Mouse (Mus musculus): ENCODE measurements around the gene Myb. TPM values are rescaled to one million over a fixed set of nuclear protein-coding genes. Genes with fewer than 3 reads are reported as not detected.

The Myb gene
- polyA plus RNA-seq, 1 experiment from 2014 or later, result 2.0 TPM

DNA sequence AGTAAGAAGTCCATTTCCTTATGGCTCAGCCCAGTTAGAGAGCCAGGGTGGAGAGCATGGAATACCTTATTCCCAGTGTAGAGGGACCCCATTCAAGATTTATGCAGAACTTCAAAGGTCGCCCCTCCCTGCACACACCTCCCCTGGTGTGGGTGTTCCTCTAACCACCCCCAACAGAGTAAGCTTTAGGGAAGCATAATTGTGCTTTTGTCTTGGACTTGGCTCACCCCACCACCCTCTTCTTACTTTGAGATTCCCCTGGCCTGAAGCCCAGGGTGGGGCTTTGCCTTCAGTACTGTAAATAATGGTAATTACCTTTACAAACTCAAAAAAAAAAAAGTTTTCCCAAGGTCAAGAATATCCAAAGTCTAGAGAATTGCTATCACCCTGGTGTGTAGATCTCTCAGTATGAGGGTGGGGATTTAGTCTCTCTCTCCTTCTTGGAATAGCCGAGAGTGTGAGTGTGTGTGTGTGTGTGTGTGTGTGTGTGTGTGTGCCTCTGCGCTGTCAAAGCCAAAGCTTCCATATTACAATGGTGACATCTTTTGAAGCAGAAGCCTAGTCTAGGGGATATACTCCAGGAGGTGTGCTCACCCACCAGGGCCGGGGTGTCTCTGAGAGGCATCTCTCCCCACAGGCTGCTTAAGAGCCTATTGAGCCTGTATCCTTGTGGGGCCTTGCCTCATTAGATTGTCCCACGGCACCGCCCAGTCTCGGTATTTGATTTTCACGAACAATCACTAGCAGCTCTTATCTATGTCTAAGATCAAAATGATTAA is 69.7 kb downstream of the Myb start:
- no peaks in the 10 kb centered on the region for H3K27me3 ChIP-seq (ENCODE audit: control insufficient read depth, insufficient read depth, low read length)
- ATAC-seq (ENCODE audit: low FRiP score, low TSS enrichment) (peak; percentile 72), DNase-seq (ENCODE audit: low spot score) (peak; percentile 60)
- no peaks in the 10 kb centered on the region for H3K4me1 ChIP-seq (replicated peaks; ENCODE audit: control insufficient read depth, insufficient read depth)
- no peak for TF ChIP-seq EP300 (optimal IDR thresholded peaks at IDR 0.05)
- no peak for TF ChIP-seq CTCF (IDR thresholded peaks at IDR 0.05; ENCODE audit: low read depth)
- WGBS, result 59% methylated on average over 8 of the region's 8 CpGs
- no peaks in the 10 kb centered on the region for H3K36me3 ChIP-seq (ENCODE audit: control insufficient read depth, insufficient read depth, low read length)
- no peak overlapping the region for H3K4me3 ChIP-seq (ENCODE audit: low read depth, low read length)
- H3K9ac ChIP-seq (ENCODE audit: low read length), result no peak overlapping the region
- no peaks in the 10 kb centered on the region for H3K9me3 ChIP-seq (ENCODE audit: control insufficient read depth, low read length)
- no peak overlapping the region for H3K4me2 ChIP-seq (replicated peaks; ENCODE audit: low read depth)
- H3K27ac ChIP-seq (replicated peaks), result no peak overlapping the region; the same call in 1 of the 2 replicates

DNA sequence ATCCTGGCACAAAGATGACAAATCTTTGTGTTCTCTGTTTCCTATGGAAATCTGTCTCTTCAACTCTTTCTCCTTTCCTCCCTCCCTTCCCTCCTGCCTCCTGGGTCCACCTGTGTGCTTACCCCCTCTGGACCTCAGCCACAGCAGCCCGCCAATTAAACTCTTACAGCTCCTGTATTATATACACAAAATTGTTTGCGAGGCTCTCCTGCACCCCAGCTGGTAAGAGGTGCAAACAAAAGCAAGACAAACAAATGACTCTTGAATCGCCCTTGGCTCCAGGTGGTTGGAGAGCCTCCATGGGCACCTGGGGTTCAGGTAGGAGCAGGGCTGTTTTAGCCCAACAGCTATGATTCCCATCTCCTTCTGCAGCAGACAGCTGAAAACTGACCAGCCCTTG is 71.2 kb downstream of the Myb start:
- ATAC-seq (ENCODE audit: low FRiP score, low TSS enrichment), result no peak
- H3K4me1 ChIP-seq (replicated peaks; ENCODE audit: control insufficient read depth, insufficient read depth), result no peaks in the 10 kb centered on the region

DNA sequence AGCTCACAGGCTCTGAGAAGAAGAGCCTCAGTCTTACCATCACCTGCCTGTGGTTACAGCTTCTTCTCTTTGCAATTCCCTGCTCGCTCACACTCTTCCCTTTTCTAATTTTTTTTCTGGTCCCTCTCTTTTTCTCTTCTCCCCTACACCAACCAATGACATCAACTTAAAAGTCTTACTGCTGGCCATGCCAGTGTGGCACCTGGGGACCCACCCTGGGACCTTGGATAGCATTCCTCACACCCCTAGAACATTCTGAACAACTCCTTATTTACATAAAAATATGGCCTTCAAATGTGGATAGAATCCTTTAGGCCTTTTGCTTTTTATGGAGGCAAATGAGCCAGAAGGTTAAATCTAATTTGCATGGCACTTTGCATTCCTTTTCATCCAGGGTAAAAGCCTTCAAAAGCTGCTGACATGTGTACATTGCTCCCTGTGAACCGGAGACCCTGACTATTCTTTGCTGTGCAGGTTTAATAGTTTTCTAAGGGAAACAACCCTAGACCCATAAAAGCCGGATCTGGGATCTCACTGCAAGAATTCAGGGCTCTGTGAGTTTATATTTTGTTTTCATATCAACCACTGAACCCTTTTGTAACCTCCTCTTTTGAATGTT is 73.1 kb downstream of the Myb start:
- Histone ChIP-seq H3K4me2 (replicated peaks; ENCODE audit: low read depth) (no peak overlapping the region), H3K27ac (replicated peaks) (no peak overlapping the region), H3K4me3 (ENCODE audit: low read depth, low read length) (no peak overlapping the region), H3K9ac (ENCODE audit: low read length) (no peak overlapping the region), H3K27me3 (ENCODE audit: control insufficient read depth, insufficient read depth, low read length) (no peaks in the 10 kb centered on the region), H3K9me3 (ENCODE audit: control insufficient read depth, low read length) (no peaks in the 10 kb centered on the region), H3K36me3 (ENCODE audit: control insufficient read depth, insufficient read depth, low read length) (no peaks in the 10 kb centered on the region), H3K4me1 (replicated peaks; ENCODE audit: control insufficient read depth, insufficient read depth) (no peaks in the 10 kb centered on the region)
- 75% methylated on average over 3 of the region's 3 CpGs for WGBS
- no peak for DNase-seq (ENCODE audit: low spot score)
- no peak for ATAC-seq (ENCODE audit: low FRiP score, low TSS enrichment)
- TF ChIP-seq EP300 (optimal IDR thresholded peaks at IDR 0.05) (no peak), CTCF (IDR thresholded peaks at IDR 0.05; ENCODE audit: low read depth) (no peak)

More for the DNA sequence above, 71.2 kb downstream of the Myb start:
- Histone ChIP-seq H3K4me3 (ENCODE audit: low read depth, low read length) (no peak overlapping the region), H3K9me3 (ENCODE audit: control insufficient read depth, low read length) (no peaks in the 10 kb centered on the region), H3K27me3 (ENCODE audit: control insufficient read depth, insufficient read depth, low read length) (no peaks in the 10 kb centered on the region), H3K4me2 (replicated peaks; ENCODE audit: low read depth) (no peak overlapping the region), H3K9ac (ENCODE audit: low read length) (no peak overlapping the region), H3K36me3 (ENCODE audit: control insufficient read depth, insufficient read depth, low read length) (no peaks in the 10 kb centered on the region), H3K27ac (replicated peaks) (no peak overlapping the region)
- no peak for TF ChIP-seq CTCF (IDR thresholded peaks at IDR 0.05; ENCODE audit: low read depth)
- no peak for TF ChIP-seq EP300 (optimal IDR thresholded peaks at IDR 0.05)
- DNase-seq (ENCODE audit: low spot score), result no peak
- 57% methylated on average over 3 of the region's 3 CpGs for WGBS

DNA sequence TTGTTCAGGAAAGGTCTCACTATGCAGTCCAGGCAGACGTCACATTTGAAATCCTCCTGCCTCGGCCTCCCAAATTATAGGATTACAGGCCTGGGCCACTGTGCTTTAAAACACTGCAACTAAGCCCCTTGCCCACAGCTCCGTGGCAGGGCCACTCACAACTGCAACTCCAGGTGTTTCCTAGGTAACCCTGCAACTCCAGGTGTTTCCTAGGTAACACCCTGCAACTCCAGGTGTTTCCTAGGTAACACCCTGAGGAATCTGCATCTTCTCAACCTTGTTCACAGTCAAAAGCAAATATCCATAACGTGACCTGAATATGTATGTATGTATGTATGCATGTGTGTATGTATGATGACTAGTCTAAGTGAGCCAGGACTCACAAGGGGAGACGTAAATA is 75.7 kb downstream of the Myb start:
- Histone ChIP-seq H3K9me3 (ENCODE audit: control insufficient read depth, low read length) (no peaks in the 10 kb centered on the region), H3K4me2 (replicated peaks; ENCODE audit: low read depth) (no peak overlapping the region), H3K4me3 (ENCODE audit: low read depth, low read length) (no peak overlapping the region), H3K36me3 (ENCODE audit: control insufficient read depth, insufficient read depth, low read length) (no peaks in the 10 kb centered on the region), H3K27me3 (ENCODE audit: control insufficient read depth, insufficient read depth, low read length) (no peaks in the 10 kb centered on the region), H3K27ac (replicated peaks) (no peak overlapping the region), H3K4me1 (replicated peaks; ENCODE audit: control insufficient read depth, insufficient read depth) (no peaks in the 10 kb centered on the region), H3K9ac (ENCODE audit: low read length) (no peak overlapping the region)
- DNase-seq (ENCODE audit: low spot score), result no peak
- WGBS, result 80% methylated on average over 5 of the region's 5 CpGs
- ATAC-seq (ENCODE audit: low FRiP score, low TSS enrichment), result no peak
- TF ChIP-seq EP300 (optimal IDR thresholded peaks at IDR 0.05) (no peak), CTCF (IDR thresholded peaks at IDR 0.05; ENCODE audit: low read depth) (no peak)

DNA sequence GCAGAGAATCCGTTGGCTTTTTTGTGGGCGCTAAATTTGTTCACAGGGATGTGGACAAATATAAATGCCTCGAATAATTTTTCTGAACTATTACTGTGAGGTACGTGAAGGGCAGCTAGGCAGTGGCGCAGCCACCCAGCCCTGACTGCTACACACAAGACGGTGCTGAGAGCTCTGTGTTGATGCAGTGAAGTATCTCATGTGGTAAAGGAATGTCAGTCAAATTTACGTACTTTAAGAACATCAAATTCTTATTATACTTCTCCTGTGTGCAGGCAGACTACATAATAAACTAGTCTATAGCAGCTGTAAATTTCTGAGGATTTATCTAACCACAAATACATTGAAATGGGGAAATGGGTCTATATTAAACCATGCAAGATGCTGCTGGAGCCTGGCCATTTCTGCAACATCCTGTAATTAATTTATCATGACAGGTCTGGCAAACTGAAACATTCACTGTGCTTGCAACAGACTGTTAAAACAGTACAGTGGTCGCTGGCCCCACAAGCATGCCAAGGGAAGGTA is 77.3 kb downstream of the Myb start:
- Histone ChIP-seq H3K9me3 (ENCODE audit: control insufficient read depth, low read length) (no peaks in the 10 kb centered on the region), H3K4me3 (ENCODE audit: low read depth, low read length) (no peak overlapping the region), H3K9ac (ENCODE audit: low read length) (no peak overlapping the region), H3K4me1 (replicated peaks; ENCODE audit: control insufficient read depth, insufficient read depth) (no peaks in the 10 kb centered on the region), H3K4me2 (replicated peaks; ENCODE audit: low read depth) (no peak overlapping the region), H3K27ac (replicated peaks) (no peak overlapping the region), H3K36me3 (ENCODE audit: control insufficient read depth, insufficient read depth, low read length) (no peaks in the 10 kb centered on the region), H3K27me3 (ENCODE audit: control insufficient read depth, insufficient read depth, low read length) (no peaks in the 10 kb centered on the region)
- 58% methylated on average over 8 of the region's 8 CpGs for WGBS
- ATAC-seq (ENCODE audit: low FRiP score, low TSS enrichment) (no peak), DNase-seq (ENCODE audit: low spot score) (no peak)
- TF ChIP-seq EP300 (optimal IDR thresholded peaks at IDR 0.05) (no peak), CTCF (IDR thresholded peaks at IDR 0.05; ENCODE audit: low read depth) (no peak)

DNA sequence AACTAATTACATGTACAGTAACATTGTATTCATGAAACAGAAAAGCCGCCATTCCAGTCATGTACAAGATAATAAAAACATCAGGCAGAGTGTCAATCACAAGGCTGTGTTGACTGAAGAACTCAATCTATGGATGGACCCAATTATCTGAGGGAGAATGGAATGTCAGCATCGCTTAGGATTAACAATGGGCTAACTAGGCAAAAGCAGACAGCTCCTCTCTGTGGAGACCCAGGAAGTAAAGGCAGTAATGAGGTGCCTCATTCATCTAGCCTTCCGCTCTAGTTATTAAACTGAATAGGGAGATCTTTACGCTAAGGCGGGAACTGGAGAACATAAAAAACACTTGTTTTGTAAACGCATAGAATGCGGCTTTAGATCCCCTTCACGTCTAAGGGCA is 78.3 kb downstream of the Myb start:
- no peak for DNase-seq (ENCODE audit: low spot score)
- Histone ChIP-seq H3K4me1 (replicated peaks; ENCODE audit: control insufficient read depth, insufficient read depth) (no peaks in the 10 kb centered on the region), H3K27me3 (ENCODE audit: control insufficient read depth, insufficient read depth, low read length) (no peaks in the 10 kb centered on the region), H3K4me2 (replicated peaks; ENCODE audit: low read depth) (no peak overlapping the region), H3K36me3 (ENCODE audit: control insufficient read depth, insufficient read depth, low read length) (no peaks in the 10 kb centered on the region), H3K27ac (replicated peaks) (no peak overlapping the region), H3K9ac (ENCODE audit: low read length) (no peak overlapping the region), H3K4me3 (ENCODE audit: low read depth, low read length) (no peak overlapping the region), H3K9me3 (ENCODE audit: control insufficient read depth, low read length) (no peaks in the 10 kb centered on the region)
- TF ChIP-seq EP300 (optimal IDR thresholded peaks at IDR 0.05), result no peak
- TF ChIP-seq CTCF (IDR thresholded peaks at IDR 0.05; ENCODE audit: low read depth), result no peak
- no peak for ATAC-seq (ENCODE audit: low FRiP score, low TSS enrichment)
- 85% methylated on average over 8 of the region's 8 CpGs for WGBS
